Mouse (Mus musculus) brain, adult 10 weeks (tissue): Measurements from ENCODE around the gene Gm6358. TPM values are rescaled to one million over a fixed set of nuclear protein-coding genes. Genes with fewer than 3 reads are reported as not detected.

Experiments used
- polyA plus RNA-seq: library from polyadenylated mRNA; stranded (reverse); fragments of 350-450 nt; fragmentation: Illumina TruSeq; extraction: RNeasy Lipid Tissue Mini Kit (QIAGEN cat#74804); gene quantifications from one replicate; pipeline ENCODE4 v1.2.3, GENCODE M21; 2015; ENCODE audit warnings: low read depth, low replicate concordance

Gm6358 gene
- not detected for polyA plus RNA-seq

GRCm38 (mm10) chr16:89140551-89140950 is at the start of gene Gm6358:
Gene Gm6358, plus strand, starts transcription at chr16:89140851.

GRCm38 (mm10) chr16:89150786-89151185 is 10.1 kb downstream of the Gm6358 start, which contains the start of gene Gm10061:
Gene Gm10061, plus strand, starts transcription at chr16:89151086.

GRCm38 (mm10) chr16:89157652-89158051 is 17.0 kb downstream of the Gm6358 start, which contains the start of gene Gm9789:
Gene Gm9789, plus strand, starts transcription at chr16:89157952.

GRCm38 (mm10) chr16:89169190-89169589 is 28.5 kb downstream of the Gm6358 start, which contains the start of gene Gm7735:
Gene Gm7735, plus strand, starts transcription at chr16:89169490.

GRCm38 (mm10) chr16:89174435-89174834 is 33.8 kb downstream of the Gm6358 start, which contains the start of gene 1110057P08Rik:
Gene 1110057P08Rik, plus strand, starts transcription at chr16:89174735.

Other genes starting within 250 kb of the Gm6358 start
- not detected for gene Krtap19-5, start 244.4 kb upstream of the Gm6358 start, polyA plus RNA-seq
- gene Krtap19-9b, start 208.6 kb upstream of the Gm6358 start, polyA plus RNA-seq, result not detected
- not detected for gene Krtap16-3, start 178.0 kb upstream of the Gm6358 start, polyA plus RNA-seq
- not detected for gene Krtap22-2, start 130.1 kb upstream of the Gm6358 start, polyA plus RNA-seq
- not detected for gene Gm10229, start 125.6 kb upstream of the Gm6358 start, polyA plus RNA-seq
- gene Krtap6-1, start 109.2 kb upstream of the Gm6358 start, polyA plus RNA-seq, result not detected
- not detected for gene Gm10228, start 99.4 kb upstream of the Gm6358 start, polyA plus RNA-seq
- gene Krtap6-5, start 93.0 kb upstream of the Gm6358 start, polyA plus RNA-seq, result not detected
- not detected for gene 1110025L11Rik, start 76.8 kb upstream of the Gm6358 start, polyA plus RNA-seq
- gene Krtap6-3, start 56.8 kb upstream of the Gm6358 start, polyA plus RNA-seq, result not detected
- gene Gm10061, start 10.2 kb downstream of the Gm6358 start, polyA plus RNA-seq, result not detected
- not detected for gene Gm9789, start 17.1 kb downstream of the Gm6358 start, polyA plus RNA-seq
- not detected for gene Gm7735, start 28.6 kb downstream of the Gm6358 start, polyA plus RNA-seq
- not detected for gene 1110057P08Rik, start 33.9 kb downstream of the Gm6358 start, polyA plus RNA-seq
- not detected for gene Krtap20-2, start 65.0 kb downstream of the Gm6358 start, polyA plus RNA-seq